Mouse (Mus musculus): ENCODE data around the gene Arl15.
"Not testable (repeated sequence)": the region's sequence is repeated elsewhere in the genome, so short reads cannot be mapped to it uniquely, and the experiment has no call there.

Arl15 gene

DNA sequence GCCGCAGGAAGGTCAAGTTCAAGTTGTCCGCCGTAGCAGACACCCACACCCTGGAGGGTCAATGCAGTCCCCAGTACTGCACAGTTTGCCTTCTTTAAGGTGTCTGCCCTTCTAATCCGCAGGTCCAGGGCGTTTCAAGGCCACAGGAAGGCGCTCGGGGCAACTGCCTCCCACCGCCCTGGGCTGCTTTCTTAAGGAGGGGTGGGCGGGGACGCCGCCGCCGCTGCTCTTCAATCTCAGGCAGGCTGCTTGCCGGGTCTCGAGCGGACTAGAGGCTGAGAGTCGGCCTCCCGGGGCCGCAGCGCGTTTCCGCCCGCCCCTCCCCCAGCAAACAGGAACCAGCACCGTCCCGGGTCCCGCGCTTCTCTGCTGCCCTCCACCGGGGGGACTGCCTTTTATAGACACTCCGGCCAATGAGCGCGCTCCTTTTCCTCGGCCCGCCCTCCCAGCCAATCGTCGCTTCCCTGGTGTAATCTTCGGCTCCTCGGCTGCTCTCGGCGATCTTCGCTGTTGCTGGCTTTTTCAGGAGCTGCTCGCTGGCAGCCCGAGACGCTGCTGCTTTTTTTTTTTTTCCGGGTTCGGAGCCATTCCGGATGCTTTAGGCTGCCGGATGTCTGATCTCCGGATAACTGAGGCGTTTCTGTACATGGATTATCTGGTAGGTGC lies at the start of gene Arl15:
Gene Arl15, plus strand, starts transcription at position 467 of the 666 bp plus-strand sequence.
- DNase-seq (ENCODE audit: low spot score), result peak; percentile 99

DNA sequence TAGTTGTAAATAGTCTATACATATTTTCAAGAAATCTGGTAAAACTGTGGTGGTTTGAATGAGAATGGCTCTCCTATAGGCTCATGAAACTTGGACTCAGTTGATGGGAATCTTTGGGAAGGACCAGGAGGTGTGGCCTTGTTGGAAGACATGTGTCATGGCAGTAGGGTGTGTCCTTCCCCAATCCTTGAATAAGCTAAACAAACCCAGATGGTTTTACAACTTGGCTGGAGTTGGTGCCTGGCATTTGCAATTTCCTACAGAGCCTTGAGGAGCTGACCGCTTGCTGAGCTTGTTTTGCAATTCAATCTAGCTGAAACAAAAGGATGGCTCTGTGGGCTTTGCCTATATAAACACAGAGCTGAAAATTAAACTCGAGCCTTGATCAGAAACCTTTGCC lies 49.0 kb upstream of the Arl15 start:
- no peak for DNase-seq (ENCODE audit: low spot score)

DNA sequence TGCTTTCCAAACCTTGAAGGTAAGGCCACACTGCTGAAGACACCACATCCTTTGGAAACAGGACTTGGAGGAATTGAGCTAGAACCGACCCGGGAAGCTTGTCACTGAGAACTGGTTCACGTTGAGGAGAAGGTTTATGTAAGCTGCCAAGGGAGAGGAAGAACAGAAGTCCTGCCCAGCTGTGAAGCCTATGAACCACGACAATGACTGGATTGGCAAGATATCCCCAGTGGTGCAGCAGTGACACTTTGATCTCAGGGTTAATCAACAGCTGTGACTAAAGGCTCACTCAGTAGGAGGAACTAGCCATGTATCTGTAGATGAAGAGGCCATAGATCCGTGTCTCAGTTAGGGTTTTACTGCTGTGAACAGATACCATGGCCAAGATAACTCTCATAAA lies 43.5 kb upstream of the Arl15 start:
- DNase-seq (ENCODE audit: low spot score), result no peak

DNA sequence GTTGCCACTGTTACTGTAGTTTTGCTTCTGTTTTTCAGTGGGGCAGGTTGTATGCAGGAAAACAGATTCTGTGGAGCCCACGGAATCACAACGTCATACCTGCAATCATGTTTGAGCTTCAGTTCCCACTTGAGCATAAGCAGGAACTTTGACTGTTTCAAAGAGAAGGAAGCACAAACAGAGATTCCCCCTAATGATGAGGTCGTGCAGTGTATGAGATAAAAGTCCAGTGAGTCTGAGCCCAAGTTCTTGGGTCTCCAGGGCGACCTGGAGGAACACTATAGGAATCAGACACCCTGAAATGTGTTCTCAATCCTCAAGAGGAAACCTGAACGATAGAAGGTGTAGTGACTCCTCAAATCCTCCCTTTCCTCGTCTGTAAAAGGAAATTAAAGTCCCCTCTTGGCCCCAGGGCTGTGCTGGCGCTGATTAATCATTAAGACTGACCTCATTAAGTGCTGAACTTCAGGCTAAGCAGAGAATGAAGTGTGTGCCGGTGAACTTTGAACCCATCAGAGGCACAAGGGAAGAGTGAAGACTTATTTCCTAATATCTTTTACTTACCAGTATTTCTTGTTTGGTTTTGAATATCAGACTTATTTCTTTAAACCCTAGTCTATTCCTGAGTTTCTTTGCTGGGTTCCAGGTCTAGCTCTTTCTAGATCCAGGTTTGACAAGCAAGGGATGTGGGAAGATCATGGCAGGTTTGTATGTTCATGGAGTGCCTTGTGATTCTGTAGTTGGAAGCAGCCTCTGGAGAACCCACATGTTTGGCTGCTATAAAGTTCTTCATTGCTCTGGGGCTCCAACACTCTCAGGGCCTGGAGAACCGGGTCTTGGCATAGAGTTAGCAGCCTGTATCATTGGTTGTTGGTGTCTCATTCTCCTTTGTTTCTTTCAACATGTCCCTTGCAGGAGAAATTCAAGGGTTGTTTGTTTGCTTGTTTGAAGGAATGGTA lies 39.3 kb upstream of the Arl15 start:
- DNase-seq (ENCODE audit: low spot score), result no peak

DNA sequence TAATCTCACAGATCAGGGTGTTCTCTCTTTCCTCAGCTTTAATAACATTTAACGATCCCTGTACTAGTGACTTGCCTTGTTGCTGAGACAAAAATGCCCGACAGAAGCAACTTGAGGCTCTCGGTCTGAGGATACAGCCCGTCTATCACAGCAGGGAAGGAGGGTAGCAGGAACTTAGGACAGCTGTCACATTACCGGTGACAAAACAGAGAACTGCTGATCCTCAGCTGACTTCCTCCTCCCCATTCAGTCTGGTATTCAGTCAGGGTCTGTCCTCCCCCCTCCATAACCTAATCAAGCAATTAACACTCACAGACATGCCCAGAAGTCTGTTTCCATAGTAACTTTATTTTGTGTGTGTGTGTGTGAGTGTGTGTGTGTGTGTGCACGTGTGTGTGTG lies 38.5 kb upstream of the Arl15 start:
- no peak for DNase-seq (ENCODE audit: low spot score)

DNA sequence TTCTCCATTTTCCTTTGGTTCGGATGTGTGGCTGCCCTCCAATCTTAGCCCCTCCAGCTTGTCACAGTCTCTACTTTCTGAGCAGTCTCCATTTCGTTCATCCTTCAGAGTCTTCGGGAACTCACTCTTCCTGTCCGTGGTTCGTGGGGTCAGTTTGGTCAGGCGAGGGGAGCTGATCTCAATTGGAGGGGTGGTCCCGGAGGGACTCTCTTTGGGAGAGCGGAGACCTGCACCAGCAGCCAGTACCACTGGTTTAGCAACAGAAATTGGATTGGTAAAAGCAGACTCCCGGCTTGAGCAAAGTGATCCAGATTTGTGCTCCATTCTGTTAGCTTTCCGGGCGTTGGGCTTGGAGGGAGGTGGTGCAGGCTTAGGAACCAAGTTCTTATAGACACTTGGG lies 32.6 kb upstream of the Arl15 start:
- DNase-seq (ENCODE audit: low spot score), result no peak

DNA sequence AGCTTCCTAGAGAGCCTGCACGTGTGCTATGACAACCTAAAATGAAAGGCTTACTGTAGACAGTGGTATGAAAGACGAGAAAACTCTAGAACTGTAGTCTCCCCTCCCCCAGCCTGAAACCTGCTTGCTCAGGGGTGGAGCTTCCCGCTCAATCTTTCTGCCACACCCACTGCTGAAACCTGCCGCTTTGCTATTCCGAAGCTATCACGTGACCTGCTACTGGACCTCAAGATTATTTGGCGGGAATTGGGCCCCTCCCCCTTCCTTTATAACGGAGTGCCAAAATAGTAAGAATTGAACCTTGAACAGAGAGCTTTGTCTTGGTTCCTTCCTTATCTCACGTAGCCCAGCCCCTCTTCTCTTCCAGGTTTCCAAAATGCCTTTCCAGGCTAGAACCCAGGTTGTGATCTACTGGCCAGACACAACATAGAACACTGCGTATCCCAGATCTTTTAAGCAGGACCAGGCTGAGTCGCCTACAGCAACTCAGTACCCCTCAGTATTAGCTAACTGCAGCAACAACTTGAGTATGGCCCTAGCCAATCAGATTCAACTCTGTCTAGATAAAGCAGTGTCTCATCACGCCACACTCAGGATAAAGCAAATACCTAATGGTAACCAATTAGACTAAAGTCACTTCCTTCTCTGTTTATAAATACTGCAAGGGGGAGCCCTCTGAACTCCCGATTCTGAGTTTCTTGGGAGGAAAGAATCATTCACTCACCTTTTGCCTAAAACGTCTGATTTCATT lies 31.4 kb upstream of the Arl15 start:
- DNase-seq (ENCODE audit: low spot score), result no peak

DNA sequence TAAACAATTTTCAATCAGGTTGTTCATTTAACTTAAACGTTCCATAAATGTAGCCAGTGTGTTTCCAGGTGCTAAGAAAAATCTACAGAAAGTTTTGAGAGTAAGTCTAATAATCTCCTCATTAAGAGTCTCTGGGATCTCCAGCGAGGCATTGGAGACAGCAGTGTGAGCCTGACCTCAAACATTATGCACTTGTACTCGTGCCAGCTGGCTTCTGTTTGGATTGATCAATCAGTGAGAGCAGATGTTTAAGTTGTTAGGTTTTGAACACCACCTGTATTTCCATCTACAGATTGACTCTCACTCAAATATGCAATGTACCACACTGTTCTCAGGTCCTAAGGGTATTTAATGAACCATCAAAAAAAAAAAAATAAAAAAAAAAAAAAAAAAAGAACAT lies 28.9 kb upstream of the Arl15 start:
- DNase-seq (ENCODE audit: low spot score), result no peak

DNA sequence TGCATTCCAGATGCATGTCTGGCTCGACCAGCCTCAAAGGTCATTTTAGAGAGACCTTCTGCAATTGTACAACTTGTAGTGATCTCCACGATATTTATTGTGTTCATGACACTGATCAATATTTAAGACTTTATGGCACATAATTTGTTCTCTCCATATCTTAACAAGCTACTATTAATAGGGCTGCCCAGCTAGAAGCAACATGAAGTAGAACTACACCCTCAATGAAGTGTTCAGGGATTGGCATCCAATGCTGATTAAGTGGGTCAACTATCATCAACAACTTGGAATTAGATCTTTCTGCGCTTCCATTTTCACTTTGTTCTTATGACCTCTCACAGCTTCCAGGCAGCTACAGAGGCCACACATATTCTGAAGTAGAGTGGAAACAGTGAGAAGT lies 24.5 kb upstream of the Arl15 start:
- DNase-seq (ENCODE audit: low spot score), result no peak

DNA sequence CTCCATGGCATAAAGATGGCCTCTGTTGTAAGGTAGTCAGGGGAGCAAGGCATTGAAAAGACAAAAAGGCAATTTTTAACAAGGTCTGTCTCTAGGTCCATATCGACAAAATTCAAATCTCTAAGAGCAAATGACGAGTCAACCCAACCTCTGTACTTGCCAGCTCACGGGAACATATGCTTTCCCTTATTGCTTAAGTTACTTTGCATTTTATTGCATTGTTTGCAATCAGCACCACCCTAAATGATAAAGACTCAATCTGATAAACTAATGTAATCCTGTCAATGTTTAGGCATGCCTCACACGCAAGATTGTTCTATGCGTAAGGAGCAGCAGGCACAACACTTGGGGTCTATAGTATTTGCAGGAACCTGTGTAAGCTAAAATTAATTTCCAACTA lies 24.0 kb upstream of the Arl15 start:
- no peak for DNase-seq (ENCODE audit: low spot score)

DNA sequence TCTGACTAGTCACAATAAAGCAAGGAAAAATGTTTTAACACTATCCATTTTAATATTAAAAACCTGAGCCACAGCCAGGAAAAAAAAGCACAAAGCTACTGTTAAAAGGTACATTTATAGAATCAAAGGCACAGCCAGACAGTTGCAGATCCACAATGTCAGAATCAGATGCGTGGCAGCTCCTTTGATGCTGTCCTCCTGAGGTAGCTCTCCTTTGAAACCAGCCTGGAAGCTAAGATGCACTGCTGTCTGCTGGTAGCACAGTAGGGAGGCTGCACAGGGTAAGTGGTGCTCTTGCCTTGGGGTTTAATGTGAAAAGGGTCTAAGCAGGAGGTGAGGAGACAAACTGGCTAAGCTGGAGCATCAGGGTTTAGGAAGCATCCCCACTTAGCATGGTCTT lies 23.0 kb upstream of the Arl15 start:
- no peak for DNase-seq (ENCODE audit: low spot score)

DNA sequence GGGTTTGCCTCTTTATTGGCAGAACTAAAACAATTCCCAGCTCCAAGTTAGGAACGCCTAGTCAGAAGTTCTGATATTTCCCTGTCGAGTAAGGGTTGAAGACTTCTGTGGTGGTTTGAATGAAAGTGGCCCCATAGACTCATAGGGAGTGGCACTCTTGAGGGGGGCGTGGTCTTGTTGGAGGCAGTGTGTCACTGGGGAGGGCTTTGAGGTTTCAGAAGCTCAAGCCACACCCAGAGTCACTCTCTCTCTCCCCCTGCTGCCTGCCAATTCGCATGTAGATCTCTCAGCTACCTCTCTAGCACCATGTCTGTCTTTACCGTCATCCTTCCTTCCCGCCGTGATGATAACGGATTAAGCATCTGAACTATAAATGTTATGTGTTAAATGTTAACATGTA lies 19.5 kb upstream of the Arl15 start:
- no peak for DNase-seq (ENCODE audit: low spot score)

DNA sequence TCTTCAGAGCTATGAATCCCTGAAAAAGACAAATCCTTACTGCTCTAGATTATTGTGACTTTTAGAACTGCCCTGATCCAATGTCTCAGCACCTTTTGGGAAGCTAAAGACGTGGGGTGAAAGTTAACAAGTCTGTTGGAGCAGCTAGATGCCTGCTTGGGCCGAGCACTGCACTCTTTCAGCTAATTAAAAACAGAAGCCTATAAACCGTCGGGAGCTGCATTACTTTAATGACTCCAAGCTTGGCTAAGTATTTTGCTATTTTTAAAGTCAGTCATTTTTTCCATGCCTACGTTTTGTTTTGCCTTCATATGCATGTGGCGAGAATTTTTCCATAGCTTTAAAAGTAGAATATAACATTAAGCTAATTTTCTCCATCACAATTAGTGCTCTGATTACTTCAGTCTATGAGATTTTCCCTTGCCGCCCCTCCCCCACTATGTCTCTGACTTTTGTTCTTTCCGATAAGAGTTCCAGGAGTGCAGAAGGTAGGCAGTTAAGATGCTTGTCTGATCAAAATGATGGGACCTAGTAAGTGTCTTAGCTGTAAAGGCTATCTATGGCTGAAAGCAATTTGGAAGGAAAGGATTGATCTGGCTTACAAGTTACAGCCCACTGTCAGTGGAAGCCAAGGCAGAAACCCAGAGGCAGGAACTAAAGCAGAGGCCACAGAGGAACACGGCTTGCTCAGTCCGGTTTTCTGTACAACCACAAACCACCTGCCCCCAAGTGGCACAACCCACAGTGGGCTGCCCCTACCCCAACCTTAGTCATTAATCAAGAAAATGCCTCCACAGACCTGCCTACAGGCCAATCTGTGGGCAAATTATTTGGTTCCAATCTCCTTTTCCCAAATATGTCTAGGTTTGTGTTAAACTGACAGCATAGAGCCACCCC lies 18.8 kb upstream of the Arl15 start:
- DNase-seq (ENCODE audit: low spot score), result no peak

DNA sequence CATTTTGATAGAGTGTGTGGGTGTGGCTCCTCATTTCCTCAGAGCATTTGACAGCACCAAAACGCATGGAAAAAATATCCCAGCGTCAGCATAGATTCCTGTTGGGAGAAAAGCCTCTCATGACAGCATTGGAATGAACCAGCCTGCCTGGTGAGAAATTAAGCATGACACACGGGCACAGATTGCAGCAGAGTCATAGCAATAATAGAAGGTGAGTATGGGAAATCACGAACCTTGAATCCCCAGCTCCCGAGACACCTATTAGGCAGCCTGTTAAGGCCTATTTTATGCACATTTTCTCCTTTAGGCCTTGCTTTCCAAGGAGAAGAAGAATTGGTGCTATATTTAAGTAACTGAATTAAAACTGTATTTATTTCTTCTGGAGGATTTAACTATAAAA lies 8.5 kb upstream of the Arl15 start:
- no peak for DNase-seq (ENCODE audit: low spot score)

DNA sequence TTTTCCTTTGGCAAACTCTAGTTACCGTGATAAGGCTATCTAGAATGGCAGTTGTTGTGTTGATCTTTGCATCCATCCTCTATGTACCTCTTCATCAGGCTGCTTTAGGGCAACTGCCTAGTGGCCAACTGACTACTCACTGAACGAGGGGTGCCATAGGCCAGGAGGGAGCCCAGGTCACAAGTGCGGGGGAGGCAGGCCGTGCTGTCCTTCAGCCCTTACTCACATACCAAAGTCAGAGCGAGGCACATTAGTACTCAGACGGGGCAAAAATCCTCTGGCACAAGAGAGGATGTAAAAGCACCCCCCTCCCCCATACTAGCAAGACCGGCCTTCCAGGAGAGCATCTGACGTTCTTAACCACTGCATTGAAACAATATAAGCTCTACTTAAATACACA lies 7.2 kb upstream of the Arl15 start:
- no peak for DNase-seq (ENCODE audit: low spot score)

DNA sequence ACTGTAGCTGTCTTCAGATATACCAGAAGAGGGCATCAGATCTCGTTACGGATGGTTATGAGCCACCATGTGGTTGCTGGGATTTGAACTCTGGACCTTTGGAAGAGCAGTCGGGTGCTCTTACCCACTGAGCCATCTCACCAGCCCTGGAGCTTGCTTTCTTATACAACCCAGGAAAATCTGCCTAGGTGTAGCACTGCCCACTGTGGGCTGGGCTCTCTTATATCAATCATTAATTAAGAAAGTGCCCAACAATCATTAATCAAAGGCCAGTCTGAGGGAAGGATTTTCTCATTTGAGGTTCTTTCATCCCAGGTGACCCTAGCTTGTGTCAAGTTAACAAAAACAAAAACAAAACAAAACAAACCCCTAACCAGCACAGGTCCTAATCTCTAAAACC lies 4.3 kb upstream of the Arl15 start:
- DNase-seq (ENCODE audit: low spot score), result not testable (repeated sequence)

DNA sequence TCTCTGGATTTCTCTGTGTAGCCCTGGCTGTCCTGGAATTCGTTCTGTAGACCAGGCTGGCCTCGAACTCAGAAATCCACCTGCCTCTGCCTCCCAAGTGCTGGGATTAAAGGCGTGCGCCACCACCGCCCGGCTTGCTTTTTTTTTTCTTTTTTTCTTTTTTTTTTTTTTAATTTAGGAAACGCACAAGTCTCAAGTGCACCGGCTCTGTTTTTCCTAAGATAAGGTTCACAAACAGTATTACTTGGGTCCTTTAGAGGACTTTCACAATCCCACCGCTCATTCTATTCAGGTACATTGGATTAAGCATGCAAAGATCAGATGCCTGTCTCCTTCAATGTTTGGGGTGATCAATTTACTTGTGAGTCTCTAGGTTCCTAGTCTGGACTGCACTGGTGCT lies 668 bp upstream of the Arl15 start:
- DNase-seq (ENCODE audit: low spot score), result no peak

DNA sequence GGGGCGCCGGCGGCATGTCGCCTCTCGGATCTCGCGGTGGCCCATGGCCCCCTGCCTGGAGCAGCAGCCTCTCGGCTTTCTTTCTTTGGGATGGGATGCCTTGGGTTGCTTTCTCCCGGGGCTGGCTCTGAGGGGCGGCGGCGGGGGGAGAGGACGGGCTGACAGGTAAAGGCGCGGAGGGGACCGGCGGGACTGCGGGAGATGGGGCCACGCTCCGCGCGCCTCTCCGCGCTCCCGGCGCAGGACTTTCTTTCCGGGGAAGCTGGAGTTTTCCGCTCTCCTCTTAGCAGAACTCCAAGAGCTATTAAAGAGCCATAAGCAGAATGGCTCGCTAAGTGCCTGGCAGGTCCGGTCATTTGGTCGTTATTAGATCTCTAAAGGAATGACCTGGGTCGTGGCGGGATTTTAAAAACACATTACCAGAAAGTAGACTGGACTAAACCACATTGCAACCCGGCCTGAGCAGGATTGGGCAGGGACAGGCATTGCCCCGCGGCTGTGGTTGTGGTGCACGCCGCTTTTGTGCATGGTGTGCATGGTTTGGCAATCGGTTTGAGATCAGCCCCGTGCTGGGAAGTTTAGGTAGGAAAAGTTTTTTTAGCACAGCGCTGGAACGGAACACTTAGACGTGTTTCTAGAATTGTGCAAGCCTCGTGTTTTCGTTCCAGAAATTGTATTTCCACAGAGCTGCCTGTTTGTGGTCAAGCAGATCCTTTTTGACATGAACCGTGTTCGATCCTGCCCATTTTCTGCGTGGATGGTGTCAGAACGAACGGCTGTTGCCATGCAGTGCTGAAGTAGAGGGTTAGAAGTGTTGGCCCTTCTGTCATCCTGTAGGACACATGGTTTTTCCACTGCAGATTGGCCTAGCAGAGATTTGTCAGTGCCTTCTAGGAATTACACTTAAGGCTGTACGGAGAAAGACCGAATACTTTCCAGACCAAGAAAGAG lies 675 bp downstream of the Arl15 start:
- DNase-seq (ENCODE audit: low spot score), result peak; percentile 45

DNA sequence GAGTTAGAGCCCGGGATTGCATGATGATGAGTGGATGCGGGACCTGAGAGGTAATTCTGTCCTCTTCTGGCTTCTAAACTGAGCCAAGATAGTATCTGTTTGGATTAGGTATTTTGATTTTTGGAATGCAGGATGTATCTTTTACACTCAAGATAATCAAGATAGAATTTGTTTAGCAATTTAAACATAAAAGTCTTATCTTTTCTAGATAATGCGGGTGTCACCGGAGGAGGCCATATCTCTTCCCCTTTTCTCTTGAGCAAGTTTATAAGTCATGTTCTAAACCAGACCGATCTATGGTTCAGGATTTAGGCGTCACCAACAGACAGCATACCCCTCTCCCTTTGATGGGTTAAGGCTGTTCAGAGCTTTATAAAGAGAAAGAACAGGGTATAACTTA lies 3.1 kb downstream of the Arl15 start:
- DNase-seq (ENCODE audit: low spot score), result no peak

DNA sequence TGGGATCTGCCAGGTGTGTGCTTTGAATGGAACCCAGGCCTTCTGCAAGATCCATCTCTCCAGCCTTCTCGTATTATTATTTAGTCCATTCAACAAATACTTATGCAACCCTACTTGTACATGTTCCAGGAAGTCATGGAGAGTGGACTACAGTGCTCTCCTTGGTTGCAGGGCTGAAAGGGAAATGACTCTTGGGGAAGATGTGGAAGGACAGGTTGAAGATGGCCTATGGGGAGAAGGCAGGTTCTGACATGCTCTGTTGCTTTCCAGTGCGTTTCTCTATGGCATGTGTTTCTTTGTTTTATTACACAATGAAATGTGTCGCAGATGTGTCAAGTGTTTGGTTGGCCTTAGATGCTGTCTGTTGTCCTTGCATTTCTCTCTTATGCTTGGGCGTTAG lies 5.1 kb downstream of the Arl15 start:
- no peak for DNase-seq (ENCODE audit: low spot score)

DNA sequence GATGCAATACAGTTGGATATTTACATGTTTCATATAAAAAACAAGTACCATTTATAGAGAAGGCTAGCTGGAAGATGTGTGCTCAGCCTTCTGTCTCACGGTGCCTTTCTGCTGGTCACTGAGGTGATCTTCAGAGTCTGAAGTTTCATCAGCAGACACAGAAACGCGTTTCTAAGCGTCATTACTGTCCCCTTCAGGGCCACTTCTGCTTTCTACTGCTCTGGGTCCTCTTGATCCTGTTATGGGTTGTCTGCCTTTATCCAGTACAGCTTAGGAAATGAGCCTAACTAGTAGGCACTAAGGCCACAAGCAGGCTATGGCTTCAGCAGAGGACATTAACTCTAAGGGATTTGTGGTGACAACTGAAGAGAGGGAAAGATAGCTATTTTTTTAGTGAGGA lies 5.9 kb downstream of the Arl15 start:
- DNase-seq (ENCODE audit: low spot score), result no peak

All from urinary bladder, postnatal 14 days (tissue).